Mouse (Mus musculus): ENCODE measurements around the gene Clybl. TPM values are rescaled to one million over a fixed set of nuclear protein-coding genes. Genes with fewer than 3 reads are reported as not detected.

The Clybl gene
- total and polyA plus RNA-seq, 3 experiments, result 13.4 to 36.6 TPM; not detected in 1

DNA sequence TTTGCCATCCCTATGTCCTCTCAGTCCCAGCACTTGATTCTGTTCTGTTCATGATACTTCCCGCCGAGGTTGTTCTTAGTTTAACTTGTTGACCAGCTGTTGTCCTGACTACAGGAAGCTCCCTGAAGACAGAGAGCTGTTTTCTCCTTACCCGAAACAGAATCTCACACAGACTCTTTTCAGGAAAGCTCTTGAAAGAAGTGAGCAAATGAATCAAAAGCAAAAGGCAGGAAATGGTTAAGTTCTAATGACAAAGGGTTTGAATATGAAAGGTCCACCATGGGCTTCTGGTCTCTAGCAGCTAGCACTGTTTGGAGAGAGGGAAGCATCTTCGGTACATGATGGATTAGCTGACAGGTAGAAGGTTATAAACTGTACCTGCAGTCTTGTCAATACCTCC, 175.8 kb downstream of the Clybl start:
- Histone ChIP-seq H3K9ac (ENCODE audit: control insufficient read depth, low read depth, low read length, poor library complexity, severe bottlenecking) (no peak overlapping the region), H3K27me3 (ENCODE audit: control insufficient read depth in 1 of 2, insufficient read depth in 2 of 2, low read length in 2 of 2) (no peaks in the 10 kb centered on the region), H3K27ac (ENCODE audit: control insufficient read depth, low read depth, low read length) (no peak overlapping the region), H3K9me3 (replicated peaks; ENCODE audit: insufficient read depth, low read length) (no peaks in the 10 kb centered on the region), H3K79me2 (ENCODE audit: control insufficient read depth, insufficient read depth, low read length, poor library complexity) (no peaks in the 10 kb centered on the region), H3K4me1 (ENCODE audit: control insufficient read depth in 1 of 2, insufficient read depth in 2 of 2, low read length in 2 of 2) (peaks cover 4 to 6% of the 10 kb centered on the region in 2 experiments; a peak in 3 of 4 replicates), H3K4me3 (ENCODE audit: control insufficient read depth in 1 of 2, insufficient read depth in 1 of 2, low read depth in 2 of 2, low read length in 2 of 2) (no peak overlapping the region), H3K36me3 (ENCODE audit: control insufficient read depth in 1 of 2, insufficient read depth in 2 of 2, low read length in 2 of 2) (no peaks in the 10 kb centered on the region)
- no peak for DNase-seq (ENCODE audit: low read depth, low spot score)
- TF ChIP-seq JUND (IDR thresholded peaks at IDR 0.05; ENCODE audit: low read depth, low read length) (no peak), ZKSCAN1 (IDR thresholded peaks at IDR 0.05; ENCODE audit: low read depth, low read length) (no peak), MXI1 (IDR thresholded peaks at IDR 0.05; ENCODE audit: low read depth, low read length) (no peak), RCOR1 (IDR thresholded peaks at IDR 0.05; ENCODE audit: low read depth, low read length) (no peak), ZNF384 (IDR thresholded peaks at IDR 0.05; ENCODE audit: low read depth, low read length) (no peak), POLR2AphosphoS2 (IDR thresholded peaks at IDR 0.05; ENCODE audit: low read length) (no peak), EP300 (IDR thresholded peaks at IDR 0.05; ENCODE audit: low read depth in 1 of 2, low read length in 2 of 2) (no peak), KAT2A (conservative IDR thresholded peaks at IDR 0.05; ENCODE audit: low read depth, low read length) (no peak), NELFE (IDR thresholded peaks at IDR 0.05; ENCODE audit: low read depth, low read length) (no peak), TBP (IDR thresholded peaks at IDR 0.05; ENCODE audit: low read depth, low read length) (no peak), HCFC1 (IDR thresholded peaks at IDR 0.05; ENCODE audit: low read depth, low read length) (no peak), SIN3A (IDR thresholded peaks at IDR 0.05; ENCODE audit: low read length) (no peak), ETS1 (IDR thresholded peaks at IDR 0.05; ENCODE audit: low read depth, low read length) (no peak), MAX (IDR thresholded peaks at IDR 0.05; ENCODE audit: low read length) (no peak)

GRCm38 (mm10) chr14:122358592-122358991, 177.1 kb downstream of the Clybl start:
- H3K27ac ChIP-seq (ENCODE audit: control insufficient read depth, low read depth, low read length), result no peak overlapping the region
- no peaks in the 10 kb centered on the region for H3K9me3 ChIP-seq (replicated peaks; ENCODE audit: insufficient read depth, low read length)
- no peaks in the 10 kb centered on the region for H3K79me2 ChIP-seq (ENCODE audit: control insufficient read depth, insufficient read depth, low read length, poor library complexity)
- DNase-seq (ENCODE audit: low read depth, low spot score), result no peak
- H3K9ac ChIP-seq (ENCODE audit: control insufficient read depth, low read depth, low read length, poor library complexity, severe bottlenecking), result no peak overlapping the region
- H3K36me3 ChIP-seq (ENCODE audit: control insufficient read depth in 1 of 2, insufficient read depth in 2 of 2, low read length in 2 of 2), result no peaks in the 10 kb centered on the region
- no peak overlapping the region for H3K4me3 ChIP-seq (ENCODE audit: control insufficient read depth in 1 of 2, insufficient read depth in 1 of 2, low read depth in 2 of 2, low read length in 2 of 2)
- no peak for TF ChIP-seq RCOR1 (IDR thresholded peaks at IDR 0.05; ENCODE audit: low read depth, low read length)
- H3K4me1 ChIP-seq (ENCODE audit: control insufficient read depth in 1 of 2, insufficient read depth in 2 of 2, low read length in 2 of 2), result peaks cover 4 to 6% of the 10 kb centered on the region in 2 experiments; a peak in 3 of 4 replicates
- no peaks in the 10 kb centered on the region for H3K27me3 ChIP-seq (ENCODE audit: control insufficient read depth in 1 of 2, insufficient read depth in 2 of 2, low read length in 2 of 2)

DNA sequence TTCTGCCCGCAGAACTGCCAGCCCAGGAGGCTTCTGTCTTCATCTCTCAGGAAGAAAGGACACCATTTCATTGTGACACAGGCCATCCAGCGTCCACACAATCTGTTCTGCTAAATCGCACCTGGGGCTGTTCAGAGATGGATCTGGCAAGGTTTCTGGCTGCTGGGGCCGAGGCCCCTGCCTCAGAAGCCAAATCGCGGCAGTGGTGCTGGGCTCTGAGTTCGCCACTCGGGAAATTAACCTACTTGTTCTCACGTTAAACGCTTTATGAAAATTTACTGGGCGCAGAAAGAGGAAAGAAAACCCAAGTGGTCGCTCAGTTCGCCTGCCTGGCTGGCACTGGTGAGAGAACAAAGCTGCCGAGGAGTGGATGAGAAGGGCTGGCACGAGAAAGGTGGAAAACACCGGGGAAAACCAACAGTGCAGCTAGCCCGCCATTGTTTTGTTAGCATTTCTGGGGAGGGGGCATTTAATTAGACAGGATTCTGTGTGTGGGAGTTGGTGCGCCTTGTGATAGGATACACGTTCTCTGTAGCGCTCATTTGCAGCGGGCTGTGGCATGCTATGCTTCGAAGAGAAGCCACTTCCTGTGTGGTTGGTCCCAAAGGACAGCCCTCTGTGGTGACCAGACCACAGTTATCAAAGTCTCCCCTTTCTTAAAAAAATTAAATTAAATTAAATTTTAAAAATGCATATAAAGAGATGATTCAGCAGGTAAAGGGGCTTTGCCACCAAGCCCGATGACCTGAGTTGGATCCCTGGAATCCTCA, 177.8 kb downstream of the Clybl start:
- no peak for DNase-seq (ENCODE audit: low read depth, low spot score)
- no peak for TF ChIP-seq USF2 (IDR thresholded peaks at IDR 0.05; ENCODE audit: borderline replicate concordance in 1 of 2, insufficient read depth in 1 of 2, low read depth in 1 of 2, low read length in 2 of 2)
- TF ChIP-seq TBP (IDR thresholded peaks at IDR 0.05; ENCODE audit: low read depth, low read length), result no peak
- TF ChIP-seq HCFC1 (IDR thresholded peaks at IDR 0.05; ENCODE audit: low read depth, low read length), result no peak
- TF ChIP-seq USF1 (IDR thresholded peaks at IDR 0.05; ENCODE audit: low read depth, low read length), result no peak
- no peak for TF ChIP-seq SIN3A (IDR thresholded peaks at IDR 0.05; ENCODE audit: low read length)
- TF ChIP-seq ZNF384 (IDR thresholded peaks at IDR 0.05; ENCODE audit: low read depth, low read length), result no peak
- no peak for TF ChIP-seq NRF1 (IDR thresholded peaks at IDR 0.05; ENCODE audit: insufficient read depth, low read depth, low read length, poor library complexity, severe bottlenecking)
- no peak for TF ChIP-seq POLR2AphosphoS2 (IDR thresholded peaks at IDR 0.05; ENCODE audit: low read length)
- TF ChIP-seq ETS1 (IDR thresholded peaks at IDR 0.05; ENCODE audit: low read depth, low read length), result no peak
- no peak for TF ChIP-seq POLR2A (IDR thresholded peaks at IDR 0.05; ENCODE audit: control insufficient read depth in 1 of 2, insufficient read depth in 1 of 2, low read depth in 1 of 2, low read length in 2 of 2, poor library complexity in 1 of 2)
- TF ChIP-seq CHD1 (IDR thresholded peaks at IDR 0.05; ENCODE audit: low read depth, low read length), result no peak
- TF ChIP-seq RCOR1 (IDR thresholded peaks at IDR 0.05; ENCODE audit: low read depth, low read length), result no peak
- H3K27me3 ChIP-seq (ENCODE audit: control insufficient read depth in 1 of 2, insufficient read depth in 2 of 2, low read length in 2 of 2), result no peaks in the 10 kb centered on the region

More for the DNA sequence above, 177.8 kb downstream of the Clybl start:
- Histone ChIP-seq H3K27ac (ENCODE audit: control insufficient read depth, low read depth, low read length) (no peak overlapping the region), H3K79me2 (ENCODE audit: control insufficient read depth, insufficient read depth, low read length, poor library complexity) (no peaks in the 10 kb centered on the region), H3K4me1 (ENCODE audit: control insufficient read depth in 1 of 2, insufficient read depth in 2 of 2, low read length in 2 of 2) (peaks cover 4 to 6% of the 10 kb centered on the region in 2 experiments; a peak in 3 of 4 replicates), H3K36me3 (ENCODE audit: control insufficient read depth in 1 of 2, insufficient read depth in 2 of 2, low read length in 2 of 2) (no peaks in the 10 kb centered on the region), H3K9me3 (replicated peaks; ENCODE audit: insufficient read depth, low read length) (no peaks in the 10 kb centered on the region), H3K9ac (ENCODE audit: control insufficient read depth, low read depth, low read length, poor library complexity, severe bottlenecking) (no peak overlapping the region), H3K4me3 (ENCODE audit: control insufficient read depth in 1 of 2, insufficient read depth in 1 of 2, low read depth in 2 of 2, low read length in 2 of 2) (no peak overlapping the region)
